Mouse (Mus musculus) small intestine, adult 2 months (tissue): Measurements from ENCODE around the gene Psmd13.

ENCODE experiments used
- CTCF ChIP-seq: fragments of 200-500 bp; IDR thresholded peaks from 2 replicates; pipeline ENCODE4 v1.5.1; 2012; ENCODE audit warnings: low read depth, mild to moderate bottlenecking, control low read depth, inconsistent platforms, low read length, moderate library complexity, mixed read lengths; ENCODE audit not compliant: insufficient replicate concordance, insufficient read length; ENCODE audit errors: extremely low read depth
- POLR2A ChIP-seq: fragments of 200-500 bp; IDR thresholded peaks from 2 replicates; pipeline ENCODE4 v1.6.1; 2012; ENCODE audit warnings: low read depth, mild to moderate bottlenecking, control low read depth, inconsistent platforms, low read length, moderate library complexity

- no peak for TF ChIP-seq CTCF
- TF ChIP-seq POLR2A = no peak
Observed at GRCm38 (mm10) chr7:140877364-140877763, 4.4 kb upstream of the Psmd13 start.
